Mouse (Mus musculus) limb, embryonic 13.5 days (tissue): ENCODE data around the gene Vwa7. TPM values are rescaled to one million over a fixed set of nuclear protein-coding genes. Genes with fewer than 3 reads are reported as not detected.
A peak's percentile ranks its signal among the peaks of the same experiment; 100 is the strongest.

Experiments used
- ATAC-seq: fragments of 200-750 bp; cut with Nextera tagmentation; 2 replicates; pipeline ENCODE4 v1.8.0; 2017; ENCODE audit warnings: low read depth, moderate number of reproducible peaks, moderate TSS enrichment; ENCODE audit not compliant: low FRiP score
- H3K27ac ChIP-seq: fragments of 300-500 bp; sonication (generic); 2 replicates; pipeline ENCODE4 v1.5.1; 2015; ENCODE audit warnings: inconsistent platforms, mild to moderate bottlenecking, moderate library complexity
- H3K27me3 ChIP-seq: fragments of 300-500 bp; sonication (generic); 2 replicates; pipeline ENCODE4 v1.6.1; 2015; ENCODE audit warnings: mild to moderate bottlenecking, inconsistent platforms
- H3K36me3 ChIP-seq: fragments of 300-500 bp; sonication (generic); 2 replicates; pipeline ENCODE4 v1.6.1; 2015; ENCODE audit warnings: inconsistent platforms, mild to moderate bottlenecking, moderate library complexity
- H3K4me1 ChIP-seq: fragments of 300-500 bp; sonication (generic); 2 replicates; pipeline ENCODE4 v1.6.1; 2015; ENCODE audit warnings: inconsistent platforms
- H3K4me2 ChIP-seq: fragments of 300-500 bp; sonication (generic); replicated peaks from 2 replicates; pipeline ENCODE4 v1.6.1; 2015; ENCODE audit warnings: inconsistent platforms, mild to moderate bottlenecking, moderate library complexity
- H3K4me3 ChIP-seq: fragments of 300-500 bp; sonication (generic); 2 replicates; pipeline ENCODE4 v1.5.1; 2015; ENCODE audit warnings: moderate library complexity, mild to moderate bottlenecking, inconsistent platforms
- H3K9ac ChIP-seq: fragments of 300-500 bp; sonication (generic); 2 replicates; pipeline ENCODE4 v1.6.1; 2015; ENCODE audit warnings: mild to moderate bottlenecking, inconsistent platforms
- H3K9me3 ChIP-seq: fragments of 300-500 bp; sonication (generic); 2 replicates; pipeline ENCODE4 v1.6.1; 2016; ENCODE audit warnings: inconsistent platforms
- WGBS: fragments of 180-500 bp; shearing (Covaris S2); methylation state at CpG from one replicate; pipeline ENCODE4 v1.1.7; 2015; 5-methylcytosine and 5-hydroxymethylcytosine counted together
- polyA plus RNA-seq: library from polyadenylated mRNA; unstranded; fragments of >200 nt; fragmentation: Nextera tagmentation; extraction: Ambion mirVana; gene quantifications from 2 replicates; pipeline ENCODE4 v1.2.1, GENCODE M21; 2015

Vwa7 gene
- polyA plus RNA-seq, 1 experiment from 2014 or later, result 0.17 TPM

DNA sequence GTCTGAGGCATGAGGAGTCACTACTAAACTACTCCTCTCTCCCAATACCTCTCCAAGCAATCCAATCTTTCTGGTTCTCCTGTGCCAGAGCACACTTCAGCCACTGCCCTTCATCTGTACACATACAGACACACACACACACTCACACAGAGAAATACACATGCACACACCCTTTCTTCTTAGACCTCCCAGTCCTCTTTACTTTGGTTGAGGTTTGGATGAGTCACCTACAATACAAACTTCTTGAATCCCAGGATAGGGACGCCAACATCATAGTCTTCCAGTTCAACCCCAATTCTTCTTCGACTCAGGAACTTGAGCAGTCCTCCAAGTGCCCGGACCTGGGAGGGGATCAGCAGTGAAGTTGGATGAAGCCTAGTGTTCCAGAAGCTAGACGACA, 27.4 kb downstream of the Vwa7 start:
- H3K4me1 ChIP-seq, result peaks cover 35% of the 10 kb centered on the region
- H3K36me3 ChIP-seq, result no peaks in the 10 kb centered on the region
- no peak for ATAC-seq
- H3K27ac ChIP-seq, result no peak overlapping the region
- H3K9ac ChIP-seq, result no peak overlapping the region
- H3K4me3 ChIP-seq, result no peak overlapping the region
- H3K9me3 ChIP-seq, result no peaks in the 10 kb centered on the region
- no peaks in the 10 kb centered on the region for H3K27me3 ChIP-seq
- 82% methylated on average over 4 of the region's 4 CpGs for WGBS
- no peak overlapping the region for H3K4me2 ChIP-seq

DNA sequence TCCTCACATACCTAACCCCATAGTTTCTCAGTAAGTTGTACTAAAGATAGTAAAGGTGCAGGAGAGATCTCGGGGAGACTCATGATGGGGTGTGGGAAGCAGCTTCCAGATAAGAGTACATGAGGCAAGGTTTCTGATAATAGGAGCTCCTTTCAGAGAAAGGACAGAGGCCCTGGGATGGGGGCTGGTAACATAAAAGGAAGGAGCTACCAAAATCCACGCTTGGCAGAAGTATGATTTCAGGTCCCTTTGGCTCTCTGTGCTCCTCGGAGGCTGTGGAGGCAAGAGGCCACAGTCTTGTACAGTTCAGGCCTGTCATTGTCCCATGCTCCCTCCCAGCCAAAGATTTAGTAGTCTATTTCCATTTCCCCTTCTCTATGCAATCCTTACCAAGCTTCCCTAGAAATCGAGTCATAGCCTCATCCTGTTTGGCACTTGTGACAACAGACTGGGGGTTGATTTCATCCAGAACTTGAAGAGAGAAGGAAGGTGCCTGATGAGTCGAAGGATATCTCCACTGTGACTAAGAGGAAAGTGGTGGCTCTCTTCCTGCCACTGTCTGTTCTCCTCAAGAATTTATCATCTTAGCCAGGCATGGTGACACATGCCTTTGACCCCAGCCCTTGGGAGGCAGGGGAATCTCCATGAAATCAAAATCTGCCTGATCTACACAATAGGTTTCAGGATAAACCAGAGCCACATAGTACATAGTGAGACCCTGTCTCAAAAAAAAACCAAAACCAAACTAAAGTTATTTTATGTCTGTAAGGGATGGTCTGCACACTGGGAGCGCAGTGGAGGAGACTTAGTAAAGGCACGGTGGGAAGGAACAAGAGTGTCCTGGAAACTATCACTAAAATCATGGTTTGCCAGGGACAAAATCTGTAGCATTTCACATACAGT, 28.8 kb downstream of the Vwa7 start:
- ATAC-seq, result no peak
- H3K36me3 ChIP-seq, result no peaks in the 10 kb centered on the region
- no peak overlapping the region for H3K27ac ChIP-seq
- H3K4me2 ChIP-seq, result peak overlapping the region; percentile 96
- H3K4me3 ChIP-seq, result peak overlapping the region; percentile 61
- 84% methylated on average over 7 of the region's 7 CpGs for WGBS
- H3K9me3 ChIP-seq, result no peaks in the 10 kb centered on the region
- peaks cover 46% of the 10 kb centered on the region for H3K4me1 ChIP-seq
- H3K9ac ChIP-seq, result peak overlapping the region; percentile 90; the same call in 1 of the 2 replicates
- H3K27me3 ChIP-seq, result no peaks in the 10 kb centered on the region

DNA sequence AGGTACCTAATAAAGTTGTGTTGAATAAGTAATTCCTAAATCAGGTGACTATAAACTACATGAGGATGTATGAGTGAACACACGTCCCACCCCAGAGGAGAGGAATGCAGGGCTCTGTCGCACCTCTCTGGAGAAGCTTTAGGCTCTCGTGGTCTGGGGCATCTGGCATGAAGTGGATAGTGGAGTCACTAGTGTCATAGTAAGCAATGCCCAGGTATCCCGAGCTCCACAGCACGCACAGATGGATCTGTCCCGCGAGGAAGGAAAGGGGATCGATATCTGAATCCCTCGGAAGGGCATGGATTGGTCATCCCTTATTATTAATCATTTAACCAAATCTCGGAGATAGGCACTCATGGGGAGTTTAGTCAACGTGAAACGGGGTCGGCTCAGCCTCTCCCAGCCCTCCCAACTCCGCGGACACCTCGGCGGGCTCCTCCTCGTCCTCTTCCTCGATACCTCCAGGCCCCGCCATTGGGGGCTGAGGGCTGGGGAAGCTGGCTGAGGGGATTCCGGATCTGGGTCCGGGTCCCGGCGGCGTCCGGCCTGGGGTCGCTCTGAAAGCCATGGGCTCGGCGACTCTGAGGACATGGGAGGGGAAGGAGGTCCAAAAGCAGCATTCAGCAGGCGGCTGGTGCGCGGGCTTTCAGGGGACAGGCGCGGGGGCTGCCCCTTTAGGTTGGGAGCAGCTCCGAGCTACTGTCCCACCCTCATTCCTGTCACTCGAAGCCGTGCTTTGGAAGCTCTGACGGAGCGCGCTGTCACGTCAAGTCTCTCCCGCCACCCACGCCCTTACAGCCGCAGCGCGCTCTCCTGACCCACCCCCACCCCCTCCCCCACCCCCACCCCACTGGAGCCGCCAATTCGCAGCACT, 29.7 kb downstream of the Vwa7 start:
- H3K4me3 ChIP-seq, result peak overlapping the region; percentile 61
- ATAC-seq, result no peak
- no peaks in the 10 kb centered on the region for H3K27me3 ChIP-seq
- H3K4me2 ChIP-seq, result peak overlapping the region; percentile 96
- WGBS, result 5% methylated on average over 42 of the region's 48 CpGs
- H3K4me1 ChIP-seq, result peaks cover 46% of the 10 kb centered on the region
- no peaks in the 10 kb centered on the region for H3K36me3 ChIP-seq
- peak overlapping the region; percentile 87 for H3K27ac ChIP-seq
- H3K9me3 ChIP-seq, result no peaks in the 10 kb centered on the region
- H3K9ac ChIP-seq, result peak overlapping the region; percentile 90

DNA sequence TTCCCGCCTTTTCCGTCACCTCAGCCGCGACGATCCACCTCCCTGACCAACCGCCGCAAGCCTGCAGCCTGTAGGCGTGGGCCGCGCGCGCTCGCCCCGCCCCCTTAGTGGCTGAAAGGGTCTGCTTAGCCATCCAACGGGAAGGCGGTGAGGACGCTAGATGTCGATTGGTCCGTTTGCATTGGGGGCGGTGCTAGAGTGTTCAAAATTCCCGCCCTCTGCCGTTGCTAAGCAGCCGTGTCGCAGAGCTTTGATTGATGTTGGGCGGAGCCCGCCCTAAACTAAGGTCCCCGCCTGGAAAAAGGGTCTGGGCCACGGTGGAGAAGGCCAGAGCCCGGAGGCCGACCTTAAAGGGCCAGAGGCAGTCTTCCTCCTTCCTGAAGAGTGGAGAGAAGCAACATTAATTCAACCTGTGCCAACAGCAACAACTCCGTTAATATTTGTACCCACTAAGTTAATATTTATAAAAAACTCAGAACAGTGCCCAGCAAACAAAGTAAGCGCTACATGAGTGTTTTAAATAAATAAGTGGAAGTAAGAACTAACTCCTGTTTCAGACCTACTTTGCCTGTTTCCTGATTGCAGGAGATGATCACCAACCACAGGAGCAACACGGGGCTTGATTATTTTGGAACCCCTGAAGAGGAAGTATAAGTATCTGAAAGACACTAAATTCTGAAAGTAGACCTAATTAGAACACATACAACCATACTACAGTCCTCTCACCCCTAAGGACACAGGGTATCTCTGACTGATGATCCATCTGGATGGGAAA, 30.5 kb downstream of the Vwa7 start, which contains the start of gene Msh5:
Msh5 (minus strand) TSS at position 65 of the 775 bp plus-strand sequence.
- Histone ChIP-seq H3K36me3 (no peaks in the 10 kb centered on the region), H3K9ac (peak within 1 kb of the TSS; percentile 90), H3K9me3 (no peaks in the 10 kb centered on the region), H3K27ac (peak within 1 kb of the TSS; percentile 87), H3K4me1 (peaks cover 50% of the 10 kb centered on the region), H3K27me3 (no peaks in the 10 kb centered on the region), H3K4me3 (peak within 1 kb of the TSS; percentile 61), H3K4me2 (peak within 1 kb of the TSS; percentile 96)
- 2% methylated on average over 33 of the region's 33 CpGs for WGBS
- ATAC-seq, result peak; percentile 97

DNA sequence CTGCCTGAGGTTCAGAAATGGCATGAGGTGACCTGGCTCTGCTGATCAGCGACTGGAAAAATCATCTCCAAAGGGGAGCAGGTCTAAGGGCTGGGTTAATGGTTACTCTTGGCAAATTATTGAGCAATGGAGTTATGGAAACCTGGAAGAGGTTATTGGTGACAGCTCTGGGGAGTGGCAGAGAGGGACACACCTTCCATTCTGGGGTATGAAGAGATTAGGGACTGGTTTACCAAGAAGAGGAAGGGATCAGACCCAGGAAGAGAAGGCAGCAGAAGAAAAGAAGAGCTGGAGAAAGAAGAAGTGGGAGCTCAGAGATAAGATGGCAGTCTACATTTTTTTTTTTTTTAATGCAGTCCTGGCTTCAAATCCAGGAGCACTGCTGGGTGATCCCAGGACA, 31.3 kb downstream of the Vwa7 start:
- peaks cover 7% of the 10 kb centered on the region for H3K36me3 ChIP-seq
- H3K9ac ChIP-seq, result no peak overlapping the region
- peak overlapping the region; percentile 79; the same call in 1 of the 2 replicates for H3K27ac ChIP-seq
- H3K4me3 ChIP-seq, result no peak overlapping the region
- H3K4me2 ChIP-seq, result no peak overlapping the region
- peaks cover 56% of the 10 kb centered on the region for H3K4me1 ChIP-seq
- no peaks in the 10 kb centered on the region for H3K9me3 ChIP-seq
- ATAC-seq, result no peak
- WGBS, result 68% methylated on average over 1 of the region's 1 CpGs
- H3K27me3 ChIP-seq, result no peaks in the 10 kb centered on the region

DNA sequence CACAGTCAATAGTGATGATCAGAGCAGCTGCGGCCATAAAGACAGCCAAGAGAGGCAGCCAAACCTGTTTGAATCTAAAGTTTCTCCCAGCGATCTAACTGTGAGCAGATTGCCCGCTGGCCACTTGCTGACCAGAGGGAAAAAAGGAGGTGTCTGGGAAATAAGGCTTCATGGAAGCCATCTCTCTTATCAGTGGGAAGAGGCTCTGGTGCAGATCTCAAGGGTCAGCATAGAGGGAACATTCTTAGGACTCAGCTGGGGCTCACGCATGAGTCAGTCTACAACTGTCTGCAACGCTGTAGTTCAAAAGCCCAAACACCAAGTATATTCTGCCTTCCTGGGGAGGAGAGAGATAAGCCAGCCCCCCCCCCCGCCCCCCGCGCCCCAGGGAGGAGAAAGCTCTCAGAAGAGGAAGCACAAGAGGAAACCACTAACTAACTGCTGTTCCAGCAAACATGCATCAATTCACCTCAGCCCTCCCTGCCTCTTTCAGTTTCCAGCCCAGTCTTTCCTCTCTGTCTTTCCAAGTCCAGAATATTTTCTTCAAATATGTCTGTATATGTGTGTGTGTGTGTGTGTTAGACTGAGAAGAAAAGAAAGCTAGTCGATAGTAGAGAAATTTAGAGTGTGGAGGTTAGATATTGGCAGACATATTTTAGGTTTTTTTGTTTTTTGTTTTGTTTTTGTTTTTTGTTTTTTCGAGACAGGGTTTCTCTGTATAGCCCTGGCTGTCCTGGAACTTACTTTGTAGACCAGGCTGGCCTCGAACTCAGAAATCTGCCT, 32.0 kb downstream of the Vwa7 start:
- Histone ChIP-seq H3K4me3 (no peak overlapping the region), H3K27me3 (no peaks in the 10 kb centered on the region), H3K27ac (peak overlapping the region; percentile 79), H3K4me2 (no peak overlapping the region; the same call in none of the 2 replicates), H3K4me1 (peaks cover 56% of the 10 kb centered on the region), H3K9ac (0 out of 2 replicates have a peak overlapping the region, but pooled peaks have one; percentile 6), H3K9me3 (no peaks in the 10 kb centered on the region), H3K36me3 (peaks cover 13% of the 10 kb centered on the region)
- no peak for ATAC-seq
- 33% methylated on average over 11 of the region's 11 CpGs for WGBS

DNA sequence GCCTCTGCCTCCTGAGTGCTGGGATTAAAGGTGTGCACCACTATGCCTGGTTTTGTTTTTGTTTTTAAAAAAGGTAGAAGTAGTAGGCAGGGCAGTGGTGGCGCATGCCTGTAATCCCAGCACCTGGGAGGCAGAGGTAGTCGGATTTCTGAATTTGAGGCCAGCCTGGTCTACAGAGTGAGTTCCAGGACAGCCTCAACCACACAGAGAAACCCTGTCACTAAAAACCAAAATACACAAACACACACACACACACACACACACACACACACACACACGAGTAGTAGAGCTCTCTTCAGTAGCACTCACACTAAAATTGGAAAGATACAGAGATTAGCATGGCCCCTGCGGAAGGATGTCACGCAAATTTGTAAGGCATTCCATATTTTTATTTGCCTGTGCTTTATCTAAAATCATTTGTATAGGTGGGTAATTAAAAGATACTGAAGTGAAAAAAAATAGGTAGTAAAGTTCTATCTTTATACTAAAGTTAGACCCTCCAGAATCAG, 32.6 kb downstream of the Vwa7 start:
- no peak overlapping the region for H3K9ac ChIP-seq
- ATAC-seq, result no peak
- H3K9me3 ChIP-seq, result no peaks in the 10 kb centered on the region
- peak overlapping the region; percentile 68; the same call in 1 of the 2 replicates for H3K4me3 ChIP-seq
- H3K4me1 ChIP-seq, result peaks cover 56% of the 10 kb centered on the region
- peak overlapping the region; percentile 98 for H3K27ac ChIP-seq
- WGBS, result 76% methylated on average over 5 of the region's 5 CpGs
- H3K27me3 ChIP-seq, result no peaks in the 10 kb centered on the region
- peak overlapping the region; percentile 90 for H3K4me2 ChIP-seq
- peaks cover 20% of the 10 kb centered on the region for H3K36me3 ChIP-seq

DNA sequence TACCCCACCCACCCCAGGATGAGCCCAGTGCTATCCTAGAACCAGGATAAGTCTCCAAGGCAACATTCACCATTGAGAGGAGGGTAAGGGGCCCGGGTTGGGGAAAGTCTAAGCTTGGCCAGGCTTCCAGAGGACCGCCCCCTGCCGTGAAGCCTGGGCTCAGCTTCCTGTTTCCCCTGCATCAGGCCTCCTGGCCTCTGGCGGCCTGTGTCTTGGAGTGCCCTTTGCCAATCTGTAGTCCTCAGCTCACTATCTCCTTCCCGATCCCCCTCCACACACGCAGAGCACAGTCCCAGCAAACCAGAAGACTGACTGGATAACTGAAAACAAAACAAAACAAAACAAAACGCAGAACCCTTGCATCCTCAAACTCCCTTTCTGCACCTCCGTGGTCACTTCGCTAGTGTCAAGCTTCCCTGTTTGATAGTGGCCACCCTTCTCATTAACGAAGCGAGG, 33.2 kb downstream of the Vwa7 start, which contains the start of gene Clic1:
Clic1 (plus strand) TSS at position 406 of the 456 bp plus-strand sequence.
- Histone ChIP-seq H3K4me2 (peak within 1 kb of the TSS; percentile 90), H3K4me1 (peaks cover 56% of the 10 kb centered on the region), H3K4me3 (peak within 1 kb of the TSS; percentile 68), H3K27me3 (no peaks in the 10 kb centered on the region), H3K9ac (peak within 1 kb of the TSS; percentile 86), H3K9me3 (no peaks in the 10 kb centered on the region), H3K36me3 (peaks cover 26% of the 10 kb centered on the region), H3K27ac (peak within 1 kb of the TSS; percentile 98)
- 2% methylated on average over 11 of the region's 11 CpGs for WGBS
- ATAC-seq, result peak; percentile 30

DNA sequence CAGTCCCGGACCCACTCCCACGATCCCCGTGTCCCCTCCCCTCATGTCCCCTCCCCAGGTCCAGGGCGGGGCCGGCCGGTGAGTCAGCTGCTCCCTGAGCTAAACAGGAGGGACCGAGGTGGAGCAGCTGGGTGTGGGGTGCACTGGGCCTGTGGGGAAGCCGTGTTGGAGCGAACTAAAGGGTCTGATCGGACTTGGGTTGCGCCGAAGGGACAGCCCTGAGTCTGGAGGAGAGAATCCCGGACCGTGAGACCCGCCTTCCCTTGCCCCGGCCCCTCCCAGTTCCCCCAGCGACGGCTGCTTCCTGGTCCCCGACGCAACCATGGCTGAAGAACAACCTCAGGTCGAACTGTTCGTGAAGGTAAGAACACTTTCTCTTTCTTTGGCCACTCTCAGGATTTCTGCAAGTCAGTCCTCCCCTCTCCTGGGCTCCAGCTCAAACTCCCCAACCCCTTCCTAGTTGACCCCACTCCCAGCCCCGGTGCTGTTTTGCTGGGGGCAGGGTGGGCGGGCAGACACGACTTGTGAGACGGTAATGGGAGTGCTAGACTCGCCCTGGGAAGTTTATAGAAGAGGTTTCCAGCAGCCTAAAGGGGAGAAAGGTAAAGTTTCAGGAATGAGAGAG, 33.9 kb downstream of the Vwa7 start:
- Histone ChIP-seq H3K36me3 (peaks cover 31% of the 10 kb centered on the region), H3K9me3 (no peaks in the 10 kb centered on the region), H3K27ac (peak overlapping the region; percentile 98), H3K9ac (peak overlapping the region; percentile 86), H3K4me1 (peaks cover 49% of the 10 kb centered on the region), H3K27me3 (no peaks in the 10 kb centered on the region), H3K4me3 (peak overlapping the region; percentile 68), H3K4me2 (peak overlapping the region; percentile 90)
- peak; percentile 5; the same call in 1 of the 2 replicates for ATAC-seq
- WGBS, result under 1% methylated on average over 27 of the region's 27 CpGs
